Mouse (Mus musculus) heart, embryonic 15.5 days (tissue): ENCODE measurements around the gene Sipa1. TPM values are rescaled to one million over a fixed set of nuclear protein-coding genes. Genes with fewer than 3 reads are reported as not detected.
"Not testable (repeated sequence)": the region's sequence is repeated elsewhere in the genome, so short reads cannot be mapped to it uniquely, and the experiment has no call there.

Experiments used
- ATAC-seq: fragments of 200-750 bp; cut with Nextera tagmentation; replicated peaks from 2 replicates; pipeline ENCODE4 v1.8.0; 2017; ENCODE audit warnings: low read depth, moderate TSS enrichment; ENCODE audit not compliant: insufficient number of reproducible peaks, insufficient read depth, low FRiP score
- H3K27ac ChIP-seq: fragments of 300-500 bp; sonication (generic); 2 replicates; pipeline ENCODE4 v1.5.1; 2015; ENCODE audit warnings: mild to moderate bottlenecking, inconsistent platforms
- H3K27me3 ChIP-seq: fragments of 300-500 bp; sonication (generic); 2 replicates; pipeline ENCODE4 v1.6.1; 2015; ENCODE audit warnings: inconsistent platforms
- H3K36me3 ChIP-seq: fragments of 300-500 bp; sonication (generic); 2 replicates; pipeline ENCODE4 v1.6.1; 2015; ENCODE audit warnings: mild to moderate bottlenecking, inconsistent platforms
- H3K4me1 ChIP-seq: fragments of 300-500 bp; sonication (generic); replicated peaks from 2 replicates; pipeline ENCODE4 v1.6.1; 2015; ENCODE audit warnings: inconsistent platforms
- H3K4me2 ChIP-seq: fragments of 300-500 bp; sonication (generic); 2 replicates; pipeline ENCODE4 v1.6.1; 2015; ENCODE audit warnings: inconsistent platforms, mild to moderate bottlenecking, moderate library complexity
- H3K4me3 ChIP-seq: fragments of 300-500 bp; sonication (generic); 2 replicates; pipeline ENCODE4 v1.5.1; 2015; ENCODE audit warnings: mild to moderate bottlenecking, inconsistent platforms
- H3K9ac ChIP-seq: fragments of 300-500 bp; sonication (generic); 2 replicates; pipeline ENCODE4 v1.6.1; 2015; ENCODE audit warnings: mild to moderate bottlenecking, inconsistent platforms
- H3K9me3 ChIP-seq: fragments of 300-500 bp; sonication (generic); replicated peaks from 2 replicates; pipeline ENCODE4 v1.6.1; 2016; ENCODE audit warnings: inconsistent platforms
- WGBS: fragments of 180-500 bp; shearing (Covaris S2); methylation state at CpG from one replicate; pipeline ENCODE4 v1.1.7; 2015; ENCODE audit warnings: mixed read lengths; 5-methylcytosine and 5-hydroxymethylcytosine counted together
- polyA plus RNA-seq: library from polyadenylated mRNA; unstranded; fragments of >200 nt; fragmentation: Nextera tagmentation; extraction: Ambion mirVana; gene quantifications from 2 replicates; pipeline ENCODE4 v1.2.1, GENCODE M21; 2015

The Sipa1 gene
- polyA plus RNA-seq, 1 experiment from 2014 or later: 20.6 TPM

- Histone ChIP-seq H3K4me1 (peaks cover 48% of the 10 kb centered on the region), H3K27ac (peak overlapping the region; percentile 97), H3K4me2 (peak overlapping the region; percentile 98), H3K36me3 (peaks cover 45% of the 10 kb centered on the region), H3K9ac (peak overlapping the region; percentile 92), H3K4me3 (peak overlapping the region; percentile 94), H3K27me3 (no peaks in the 10 kb centered on the region), H3K9me3 (no peaks in the 10 kb centered on the region)
- no peak for ATAC-seq
- WGBS: 62% methylated on average over 10 of the region's 10 CpGs
These were observed 29.4 kb upstream of the Sipa1 start for GRCm38 (mm10) chr19:5692913-5693396.

- WGBS: 55% methylated on average over 10 of the region's 10 CpGs
- Histone ChIP-seq H3K9me3 (no peaks in the 10 kb centered on the region), H3K9ac (peak overlapping the region; percentile 92), H3K36me3 (peaks cover 39% of the 10 kb centered on the region), H3K4me3 (peak overlapping the region; percentile 94), H3K4me1 (peaks cover 54% of the 10 kb centered on the region), H3K27ac (peak overlapping the region; percentile 97), H3K4me2 (peak overlapping the region; percentile 98), H3K27me3 (no peaks in the 10 kb centered on the region)
- ATAC-seq: peak; percentile 9; the same call in 1 of the 2 replicates
These were observed 28.8 kb upstream of the Sipa1 start for GRCm38 (mm10) chr19:5692086-5692912.

GRCm38 (mm10) chr19:5691601-5692000 lies 28.1 kb upstream of the Sipa1 start:
- H3K36me3 ChIP-seq: peaks cover 32% of the 10 kb centered on the region
- H3K27ac ChIP-seq: peak overlapping the region; percentile 97
- no peaks in the 10 kb centered on the region for H3K27me3 ChIP-seq
- H3K9ac ChIP-seq: peak overlapping the region; percentile 92
- H3K4me2 ChIP-seq: peak overlapping the region; percentile 98
- 51% methylated on average over 5 of the region's 5 CpGs for WGBS
- no peaks in the 10 kb centered on the region for H3K9me3 ChIP-seq
- no peak for ATAC-seq
- H3K4me1 ChIP-seq: peaks cover 57% of the 10 kb centered on the region
- peak overlapping the region; percentile 94 for H3K4me3 ChIP-seq

GRCm38 (mm10) chr19:5690343-5690735 lies 26.8 kb upstream of the Sipa1 start:
- Histone ChIP-seq H3K27me3 (no peaks in the 10 kb centered on the region), H3K9me3 (no peaks in the 10 kb centered on the region), H3K9ac (peak overlapping the region; percentile 92), H3K4me2 (peak overlapping the region; percentile 98), H3K27ac (peak overlapping the region; percentile 97), H3K4me3 (peak overlapping the region; percentile 94), H3K4me1 (peaks cover 54% of the 10 kb centered on the region), H3K36me3 (peaks cover 32% of the 10 kb centered on the region)
- WGBS: 58% methylated on average over 15 of the region's 15 CpGs
- ATAC-seq: no peak

GRCm38 (mm10) chr19:5689565-5690342 lies 26.2 kb upstream of the Sipa1 start:
- ATAC-seq: peak; percentile 68
- Histone ChIP-seq H3K4me2 (peak overlapping the region; percentile 98), H3K9me3 (no peaks in the 10 kb centered on the region), H3K27ac (peak overlapping the region; percentile 97), H3K4me1 (peaks cover 54% of the 10 kb centered on the region), H3K4me3 (peak overlapping the region; percentile 94), H3K36me3 (peaks cover 33% of the 10 kb centered on the region), H3K9ac (peak overlapping the region; percentile 92), H3K27me3 (no peaks in the 10 kb centered on the region)
- 4% methylated on average over 42 of the region's 42 CpGs for WGBS

- Histone ChIP-seq H3K4me1 (peaks cover 52% of the 10 kb centered on the region), H3K9ac (peak overlapping the region; percentile 92), H3K9me3 (no peaks in the 10 kb centered on the region), H3K36me3 (peaks cover 37% of the 10 kb centered on the region), H3K27ac (peak overlapping the region; percentile 97), H3K27me3 (no peaks in the 10 kb centered on the region), H3K4me3 (peak overlapping the region; percentile 94), H3K4me2 (peak overlapping the region; percentile 98)
- WGBS: 1% methylated on average over 7 of the region's 7 CpGs
- no peak for ATAC-seq
These were observed 25.6 kb upstream of the Sipa1 start for GRCm38 (mm10) chr19:5689088-5689428.

- Histone ChIP-seq H3K4me3 (peak within 1 kb of the TSS; percentile 94), H3K4me1 (peaks cover 47% of the 10 kb centered on the region), H3K4me2 (peak within 1 kb of the TSS; percentile 98), H3K36me3 (peaks cover 38% of the 10 kb centered on the region), H3K9me3 (no peaks in the 10 kb centered on the region), H3K27ac (peak within 1 kb of the TSS; percentile 97), H3K27me3 (no peaks in the 10 kb centered on the region), H3K9ac (peak within 1 kb of the TSS; percentile 92)
- WGBS: under 1% methylated on average over 68 of the region's 69 CpGs
- peak; percentile 90 for ATAC-seq
These were observed 24.9 kb upstream of the Sipa1 start, which contains the start of the genes Map3k11 and Pcnx3 for GRCm38 (mm10) chr19:5688200-5689087. Gene Map3k11 (plus strand): TSS chr19:5688742. Gene Pcnx3 (minus strand): TSS chr19:5688908.

- H3K4me2 ChIP-seq: peak overlapping the region; percentile 98
- H3K9me3 ChIP-seq: no peaks in the 10 kb centered on the region
- peak overlapping the region; percentile 94 for H3K4me3 ChIP-seq
- ATAC-seq: no peak
- H3K9ac ChIP-seq: peak overlapping the region; percentile 90
- peaks cover 38% of the 10 kb centered on the region for H3K36me3 ChIP-seq
- no peaks in the 10 kb centered on the region for H3K27me3 ChIP-seq
- H3K4me1 ChIP-seq: peaks cover 40% of the 10 kb centered on the region
- WGBS: 18% methylated on average over 9 of the region's 9 CpGs
- H3K27ac ChIP-seq: peak overlapping the region; percentile 97
These were observed 24.2 kb upstream of the Sipa1 start for GRCm38 (mm10) chr19:5687738-5688137.

- H3K27me3 ChIP-seq, H3K9ac ChIP-seq, H3K9me3 ChIP-seq, H3K27ac ChIP-seq, ATAC-seq: not testable (repeated sequence)
- peaks cover 44% of the 10 kb centered on the region for H3K36me3 ChIP-seq
- 88% methylated on average over 12 of the region's 12 CpGs for WGBS
- 0 out of 2 replicates have a peak overlapping the region, but pooled peaks have one; percentile 98 for H3K4me2 ChIP-seq
- peaks cover 32% of the 10 kb centered on the region for H3K4me1 ChIP-seq
- peak overlapping the region; percentile 94; the same call in 1 of the 2 replicates for H3K4me3 ChIP-seq
These were observed 23.4 kb upstream of the Sipa1 start for GRCm38 (mm10) chr19:5686954-5687353.

GRCm38 (mm10) chr19:5686437-5686836 lies 22.9 kb upstream of the Sipa1 start:
- no peak for ATAC-seq
- H3K4me1 ChIP-seq: peaks cover 27% of the 10 kb centered on the region
- no peak overlapping the region for H3K4me3 ChIP-seq
- H3K36me3 ChIP-seq: peaks cover 45% of the 10 kb centered on the region
- H3K4me2 ChIP-seq: no peak overlapping the region
- H3K27ac ChIP-seq: no peak overlapping the region
- H3K27me3 ChIP-seq: no peaks in the 10 kb centered on the region
- no peak overlapping the region for H3K9ac ChIP-seq
- no peaks in the 10 kb centered on the region for H3K9me3 ChIP-seq
- 78% methylated on average over 13 of the region's 13 CpGs for WGBS
